Mouse (Mus musculus): ENCODE results near the gene Rpp25l. TPM values are rescaled to one million over a fixed set of nuclear protein-coding genes. Genes with fewer than 3 reads are reported as not detected.

The Rpp25l gene
- total RNA-seq, 4 experiments from 2014 or later = 35.0 to 44.4 (median 41.8) TPM

GRCm38 (mm10) chr4:41670836-41671235 lies 42.5 kb downstream of the Rpp25l start:
- DNase-seq = no peak

DNA sequence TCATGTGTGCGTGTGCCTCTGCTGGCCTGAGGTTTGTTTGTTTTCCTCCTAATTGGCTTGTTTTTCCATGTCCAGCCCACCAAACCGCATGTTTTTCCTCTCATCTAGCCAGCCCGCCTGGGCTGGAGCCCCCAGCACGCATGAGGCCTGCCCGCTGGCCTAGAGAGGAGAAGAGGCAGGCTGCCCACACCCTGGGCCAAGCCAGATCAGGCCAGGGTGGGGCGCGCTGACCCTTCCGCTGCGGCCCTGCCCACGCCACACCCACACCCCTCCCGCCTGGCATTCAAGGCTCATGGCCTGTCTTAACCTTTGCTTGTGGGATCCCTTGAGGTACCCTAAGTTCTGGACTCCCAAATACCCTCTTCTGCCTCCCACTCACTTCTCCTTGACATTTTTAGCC lies 46.7 kb downstream of the Rpp25l start:
- no peak for DNase-seq

GRCm38 (mm10) chr4:41665009-41665675 lies 48.2 kb downstream of the Rpp25l start:
- DNase-seq = no peak

- DNase-seq = no peak
Measured at GRCm38 (mm10) chr4:41664533-41664932, 48.8 kb downstream of the Rpp25l start.

DNA sequence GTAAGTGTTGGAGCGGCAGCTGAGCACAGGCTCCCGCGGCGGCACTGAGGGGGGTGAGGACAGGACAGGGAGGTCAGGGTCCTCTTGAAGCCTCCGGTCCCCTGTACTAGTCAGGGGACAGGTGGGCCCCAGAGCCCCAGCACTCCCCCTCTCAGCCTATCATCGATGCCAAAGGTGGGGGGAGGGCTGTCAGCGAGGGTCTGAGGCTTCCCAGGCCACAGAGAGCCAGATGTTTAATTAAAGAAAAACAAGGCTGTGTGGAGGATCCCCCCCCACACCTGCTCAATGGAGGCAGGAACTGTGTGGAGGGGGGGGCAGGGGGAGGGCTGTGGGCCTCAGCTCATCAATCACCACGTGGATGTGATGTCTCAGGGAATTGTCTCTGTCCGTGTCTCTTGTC lies 49.7 kb downstream of the Rpp25l start:
- DNase-seq = no peak

GRCm38 (mm10) chr4:41662723-41663122 lies 50.6 kb downstream of the Rpp25l start:
- no peak for DNase-seq

Other genes starting within 250 kb of the Rpp25l start
- 1 to 10 TPM; 1.5 to 3.2 (median 2.0) TPM for gene Kif24, start 248.6 kb downstream of the Rpp25l start, total RNA-seq (2022)
- 10 to 100 TPM; 28.0 to 34.1 (median 32.0) TPM for gene Nudt2, start 248.4 kb downstream of the Rpp25l start, total RNA-seq (2022)
- 10 to 100 TPM in 3 of 4 experiments, 1 to 10 TPM in 1; 9.1 to 13.8 (median 10.6) TPM for gene AI464131, start 210.5 kb downstream of the Rpp25l start, total RNA-seq (2022)
- gene 1110017D15Rik, start 196.2 kb downstream of the Rpp25l start, total RNA-seq (2022) = under 1 TPM in 2 of 4 experiments, not detected in 2; 0.38 to 0.68 TPM
- gene Fam219a, start 144.0 kb downstream of the Rpp25l start, total RNA-seq (2022) = 10 to 100 TPM; 21.1 to 33.4 (median 27.0) TPM
- under 1 TPM in 3 of 4 experiments, not detected in 1; 0.49 to 0.94 (median 0.86) TPM for gene Dnaic1, start 143.8 kb downstream of the Rpp25l start, total RNA-seq (2022)
- 1 to 10 TPM; 3.8 to 5.6 (median 4.9) TPM for gene Enho, start 73.2 kb downstream of the Rpp25l start, total RNA-seq (2022)
- gene Cntfr, start 16.4 kb downstream of the Rpp25l start, total RNA-seq (2022) = 10 to 100 TPM; 41.4 to 50.9 (median 48.4) TPM
- 100 to 1,000 TPM in 2 of 4 experiments, 10 to 100 TPM in 2; 81.8 to 130 (median 112) TPM for gene Il11ra1, start 13.5 kb downstream of the Rpp25l start, total RNA-seq (2022)
- 100 to 1,000 TPM; 113 to 133 (median 119) TPM for gene Dctn3, start 9.6 kb upstream of the Rpp25l start, total RNA-seq (2022)
- gene Arid3c, start 17.6 kb upstream of the Rpp25l start, total RNA-seq (2022) = not detected
- gene Galt, start 41.7 kb upstream of the Rpp25l start, total RNA-seq (2022) = 10 to 100 TPM; 40.1 to 62.7 (median 51.0) TPM
- 10 to 100 TPM; 74.2 to 81.7 (median 78.8) TPM for gene Sigmar1, start 42.6 kb upstream of the Rpp25l start, total RNA-seq (2022)
- 10 to 100 TPM; 37.6 to 56.9 (median 50.7) TPM for gene Ccl27a, start 60.7 kb upstream of the Rpp25l start, total RNA-seq (2022)
- gene Gm21541, start 190.1 kb upstream of the Rpp25l start, total RNA-seq (2022) = not detected
- 10 to 100 TPM in 2 of 4 experiments, 1 to 10 TPM in 2; 4.7 to 16.7 (median 10.7) TPM for gene Gm20878, start 228.0 kb upstream of the Rpp25l start, total RNA-seq (2022)

All from adrenal gland, adult 8-10 months (tissue).